Mouse (Mus musculus) kidney, postnatal 0 days (tissue): ENCODE measurements around the gene Nbea. TPM values are rescaled to one million over a fixed set of nuclear protein-coding genes. Genes with fewer than 3 reads are reported as not detected.
A peak's percentile ranks its signal among the peaks of the same experiment; 100 is the strongest.

Experiments used
- ATAC-seq: fragments of 200-750 bp; cut with Nextera tagmentation; replicated peaks from 2 replicates; pipeline ENCODE4 v1.8.0; 2017; ENCODE audit warnings: low read depth, moderate number of reproducible peaks, moderate TSS enrichment, moderate library complexity; ENCODE audit not compliant: low FRiP score
- DNase-seq: peaks from one replicate; pipeline ENCODE4 v3.0.0-alpha.2; 2016; ENCODE audit warnings: low spot score
- H3K27ac ChIP-seq: fragments of 300-500 bp; sonication (generic); 2 replicates; pipeline ENCODE4 v1.5.1; 2014; ENCODE audit warnings: mild to moderate bottlenecking
- H3K27me3 ChIP-seq: fragments of 300-500 bp; sonication (generic); 2 replicates; pipeline ENCODE4 v1.6.1; 2014; ENCODE audit warnings: low read length, mixed read lengths; ENCODE audit not compliant: insufficient read depth
- H3K36me3 ChIP-seq: fragments of 300-500 bp; sonication (generic); 2 replicates; pipeline ENCODE4 v1.6.1; 2014; ENCODE audit warnings: low read length, mixed read lengths; ENCODE audit not compliant: insufficient read depth
- H3K4me1 ChIP-seq: fragments of 300-500 bp; sonication (generic); replicated peaks from 2 replicates; pipeline ENCODE4 v1.6.1; 2014; ENCODE audit warnings: antibody characterized with exemption, low read length, mixed read lengths; ENCODE audit not compliant: insufficient read depth
- H3K4me2 ChIP-seq: fragments of 300-500 bp; sonication (generic); 2 replicates; pipeline ENCODE4 v1.6.1; 2014; ENCODE audit warnings: mild to moderate bottlenecking, low read length, moderate library complexity, mixed read lengths
- H3K4me3 ChIP-seq: fragments of 300-500 bp; sonication (generic); replicated peaks from 2 replicates; pipeline ENCODE4 v1.5.1; 2014; ENCODE audit warnings: low read depth, low read length
- H3K9ac ChIP-seq: fragments of 300-500 bp; sonication (generic); 2 replicates; pipeline ENCODE4 v1.6.1; 2014; ENCODE audit warnings: low read depth, low read length
- H3K9me3 ChIP-seq: fragments of 300-500 bp; sonication (generic); replicated peaks from 2 replicates; pipeline ENCODE4 v1.6.1; 2016; ENCODE audit warnings: low read length, inconsistent platforms, mixed read lengths
- CTCF ChIP-seq: IDR thresholded peaks from 2 replicates; pipeline ENCODE4 v1.5.1; 2016; ENCODE audit warnings: antibody characterized with exemption, low read depth, mild to moderate bottlenecking, moderate library complexity
- WGBS: fragments of 180-500 bp; shearing (Covaris S2); extraction: QIAGEN DNeasy Blood & Tissue Kit; methylation state at CpG from one replicate; pipeline ENCODE4 v1.1.7; 2014; 5-methylcytosine and 5-hydroxymethylcytosine counted together
- polyA plus RNA-seq: library from polyadenylated mRNA; unstranded; fragments of >200 nt; fragmentation: Nextera tagmentation; extraction: Ambion mirVana; gene quantifications from 2 replicates; pipeline ENCODE4 v1.2.1, GENCODE M21; 2015

The Nbea gene
- polyA plus RNA-seq, 1 experiment from 2014 or later: 8.6 TPM

DNA sequence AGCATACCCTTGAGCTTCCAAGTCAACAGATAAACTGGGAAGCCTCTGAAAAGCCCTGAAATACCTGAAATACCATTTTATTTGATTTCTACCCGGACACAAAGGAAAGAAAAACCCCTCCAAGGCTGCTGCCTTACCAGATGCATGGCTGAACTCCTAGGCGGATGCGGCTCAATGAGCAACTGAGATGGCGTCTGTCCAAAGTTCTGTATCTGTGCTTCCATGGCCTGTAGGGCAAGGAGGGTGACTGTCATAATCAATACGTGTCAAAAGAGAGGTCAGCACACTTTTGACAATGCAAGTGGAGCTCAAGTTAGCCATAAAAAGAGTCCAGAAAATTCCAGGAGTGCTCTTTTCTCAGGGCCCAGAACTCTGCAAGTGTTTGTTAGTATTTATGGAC lies 534.0 kb downstream of the Nbea start:
- H3K4me3 ChIP-seq: no peak overlapping the region
- no peaks in the 10 kb centered on the region for H3K27me3 ChIP-seq
- no peak for ATAC-seq
- H3K4me2 ChIP-seq: no peak overlapping the region
- no peaks in the 10 kb centered on the region for H3K36me3 ChIP-seq
- DNase-seq: peak; percentile 22
- no peaks in the 10 kb centered on the region for H3K9me3 ChIP-seq
- no peak overlapping the region for H3K27ac ChIP-seq
- WGBS: 50% methylated on average over 5 of the region's 5 CpGs
- no peak for TF ChIP-seq CTCF
- H3K4me1 ChIP-seq: no peaks in the 10 kb centered on the region
- H3K9ac ChIP-seq: no peak overlapping the region

DNA sequence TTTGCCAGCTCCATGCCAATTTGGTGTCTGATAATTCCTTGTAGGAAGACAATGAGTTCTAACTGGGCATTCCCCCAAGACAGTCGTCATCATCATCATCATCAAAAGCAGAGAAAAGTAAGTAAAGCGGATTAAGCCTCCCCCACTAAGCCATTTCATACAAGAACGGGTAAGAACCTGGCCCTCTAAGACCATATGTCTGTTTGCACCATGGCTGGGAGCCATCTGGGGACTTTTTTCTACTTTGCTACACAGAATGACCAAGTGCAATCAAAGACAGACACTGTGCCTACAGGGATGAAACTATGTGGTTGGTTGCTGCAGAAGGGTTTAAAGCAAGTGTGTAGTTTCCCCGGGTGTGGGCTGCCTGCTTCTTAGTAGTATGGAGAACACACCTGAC lies 535.2 kb downstream of the Nbea start:
- Histone ChIP-seq H3K36me3 (0 out of 2 replicates have a peak, but pooled peaks cover under 1% of the 10 kb centered on the region), H3K4me1 (no peaks in the 10 kb centered on the region), H3K9me3 (no peaks in the 10 kb centered on the region), H3K27me3 (no peaks in the 10 kb centered on the region), H3K27ac (no peak overlapping the region), H3K9ac (no peak overlapping the region), H3K4me2 (no peak overlapping the region), H3K4me3 (no peak overlapping the region)
- WGBS: 91% methylated on average over 4 of the region's 4 CpGs
- ATAC-seq (no peak), DNase-seq (no peak)
- no peak for TF ChIP-seq CTCF

DNA sequence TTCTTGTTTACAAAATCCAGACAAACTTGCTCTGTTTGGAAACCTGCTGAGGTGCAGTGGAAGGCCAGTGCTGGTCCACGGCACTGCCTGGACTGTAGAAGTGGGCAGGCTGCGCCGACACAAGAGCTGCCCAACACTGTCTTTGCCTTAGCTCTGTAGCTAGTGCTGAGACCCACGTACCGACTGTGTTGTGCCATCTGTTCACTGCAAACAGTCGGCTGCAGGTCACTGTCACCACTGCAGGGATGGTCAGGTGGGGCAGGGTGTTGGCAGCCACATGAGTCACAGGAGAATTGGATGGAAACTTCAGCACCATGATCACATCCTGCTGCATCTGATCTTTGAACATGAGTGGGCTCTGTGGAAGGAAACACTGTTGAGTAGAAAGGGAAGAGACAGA lies 536.3 kb downstream of the Nbea start:
- DNase-seq (no peak), ATAC-seq (no peak)
- H3K4me3 ChIP-seq: no peak overlapping the region
- H3K4me2 ChIP-seq: no peak overlapping the region
- no peaks in the 10 kb centered on the region for H3K27me3 ChIP-seq
- no peak for TF ChIP-seq CTCF
- H3K4me1 ChIP-seq: no peaks in the 10 kb centered on the region
- no peak overlapping the region for H3K27ac ChIP-seq
- 0 out of 2 replicates have a peak, but pooled peaks cover 3% of the 10 kb centered on the region for H3K36me3 ChIP-seq
- 88% methylated on average over 6 of the region's 6 CpGs for WGBS
- H3K9ac ChIP-seq: no peak overlapping the region
- H3K9me3 ChIP-seq: no peaks in the 10 kb centered on the region

DNA sequence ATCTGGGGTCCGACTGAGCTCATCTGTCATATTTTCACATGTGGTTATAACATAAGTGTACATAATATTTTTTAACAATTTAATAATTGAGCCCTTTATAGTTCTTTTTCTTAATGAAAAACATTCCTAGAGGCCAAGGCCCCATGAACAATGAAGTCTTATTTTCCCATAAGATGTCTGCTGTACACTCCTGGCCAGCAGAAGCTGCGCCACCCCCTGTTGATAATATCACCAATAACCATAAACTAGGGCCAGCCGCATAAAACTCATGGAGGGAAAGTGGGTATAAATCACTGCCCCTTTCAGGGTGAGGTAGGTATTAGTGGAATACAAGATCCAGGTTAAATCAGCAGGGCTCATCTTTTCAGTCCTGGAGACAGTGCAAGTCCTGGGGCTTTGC lies 537.1 kb downstream of the Nbea start:
- Histone ChIP-seq H3K4me1 (no peaks in the 10 kb centered on the region), H3K36me3 (0 out of 2 replicates have a peak, but pooled peaks cover 3% of the 10 kb centered on the region), H3K9ac (no peak overlapping the region), H3K4me3 (no peak overlapping the region), H3K9me3 (no peaks in the 10 kb centered on the region), H3K27ac (no peak overlapping the region), H3K4me2 (no peak overlapping the region), H3K27me3 (no peaks in the 10 kb centered on the region)
- no peak for DNase-seq
- no peak for TF ChIP-seq CTCF
- no peak for ATAC-seq
- 85% methylated on average over 3 of the region's 3 CpGs for whole genome bisulfite sequencing

DNA sequence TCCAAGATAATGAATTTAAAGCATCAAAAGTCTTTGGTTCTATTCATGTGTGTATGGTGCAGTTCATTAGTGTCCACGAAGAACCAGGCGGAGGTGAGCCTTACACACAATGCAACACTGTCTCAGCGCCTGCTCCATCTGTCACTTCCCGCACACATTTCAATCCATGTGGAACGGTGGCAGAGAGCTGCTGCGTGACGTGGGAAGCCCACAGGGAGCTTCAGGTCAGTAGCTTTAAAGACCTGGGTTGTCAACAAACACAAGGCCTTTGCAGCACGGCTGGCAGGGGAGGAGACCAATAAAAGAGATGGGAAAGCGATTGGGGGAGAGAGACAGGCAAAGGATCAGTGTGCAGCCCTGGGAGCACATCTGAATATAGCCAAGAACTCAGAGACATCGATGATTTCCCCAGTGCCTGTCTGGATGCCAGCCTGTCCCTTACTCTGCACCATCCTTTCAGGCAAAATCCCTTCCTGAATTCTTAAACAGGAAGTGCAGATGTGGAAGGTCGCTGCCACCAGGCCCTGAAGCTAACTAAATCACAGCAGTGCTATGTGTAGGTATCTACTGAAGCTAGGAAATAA lies 539.4 kb downstream of the Nbea start:
- H3K9me3 ChIP-seq: no peaks in the 10 kb centered on the region
- WGBS: 51% methylated on average over 11 of the region's 11 CpGs
- H3K27ac ChIP-seq: no peak overlapping the region
- no peak overlapping the region for H3K9ac ChIP-seq
- no peaks in the 10 kb centered on the region for H3K27me3 ChIP-seq
- DNase-seq (no peak), ATAC-seq (no peak)
- no peak for TF ChIP-seq CTCF
- no peak overlapping the region for H3K4me2 ChIP-seq
- H3K4me1 ChIP-seq: no peaks in the 10 kb centered on the region
- H3K36me3 ChIP-seq: 0 out of 2 replicates have a peak, but pooled peaks cover 3% of the 10 kb centered on the region
- H3K4me3 ChIP-seq: no peak overlapping the region

DNA sequence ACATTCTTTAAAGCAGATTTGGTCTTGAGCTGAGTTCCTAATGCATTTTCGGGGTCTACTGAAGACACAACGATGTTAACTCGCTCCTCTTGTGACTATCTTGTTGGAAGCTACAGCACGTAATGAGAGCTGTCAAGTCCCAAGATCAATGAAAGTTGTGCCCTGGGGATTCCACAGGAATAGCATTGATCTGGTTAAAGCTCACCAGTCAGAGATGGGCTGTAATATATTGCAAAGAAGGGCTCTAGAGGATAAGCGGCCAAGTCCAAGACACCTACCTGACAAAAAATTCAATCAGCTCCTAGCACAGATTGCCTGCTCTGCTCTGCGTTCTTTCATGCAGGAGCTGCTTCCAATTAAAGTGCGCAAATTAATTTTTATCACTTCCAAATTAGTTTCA lies 545.8 kb downstream of the Nbea start:
- no peak for DNase-seq
- no peak overlapping the region for H3K9ac ChIP-seq
- no peak overlapping the region for H3K4me3 ChIP-seq
- H3K27ac ChIP-seq: no peak overlapping the region
- no peak overlapping the region for H3K4me2 ChIP-seq
- H3K9me3 ChIP-seq: no peaks in the 10 kb centered on the region
- no peaks in the 10 kb centered on the region for H3K27me3 ChIP-seq
- TF ChIP-seq CTCF: no peak
- no peak for ATAC-seq
- no peaks in the 10 kb centered on the region for H3K36me3 ChIP-seq
- no peaks in the 10 kb centered on the region for H3K4me1 ChIP-seq
- 90% methylated on average over 7 of the region's 7 CpGs for WGBS

DNA sequence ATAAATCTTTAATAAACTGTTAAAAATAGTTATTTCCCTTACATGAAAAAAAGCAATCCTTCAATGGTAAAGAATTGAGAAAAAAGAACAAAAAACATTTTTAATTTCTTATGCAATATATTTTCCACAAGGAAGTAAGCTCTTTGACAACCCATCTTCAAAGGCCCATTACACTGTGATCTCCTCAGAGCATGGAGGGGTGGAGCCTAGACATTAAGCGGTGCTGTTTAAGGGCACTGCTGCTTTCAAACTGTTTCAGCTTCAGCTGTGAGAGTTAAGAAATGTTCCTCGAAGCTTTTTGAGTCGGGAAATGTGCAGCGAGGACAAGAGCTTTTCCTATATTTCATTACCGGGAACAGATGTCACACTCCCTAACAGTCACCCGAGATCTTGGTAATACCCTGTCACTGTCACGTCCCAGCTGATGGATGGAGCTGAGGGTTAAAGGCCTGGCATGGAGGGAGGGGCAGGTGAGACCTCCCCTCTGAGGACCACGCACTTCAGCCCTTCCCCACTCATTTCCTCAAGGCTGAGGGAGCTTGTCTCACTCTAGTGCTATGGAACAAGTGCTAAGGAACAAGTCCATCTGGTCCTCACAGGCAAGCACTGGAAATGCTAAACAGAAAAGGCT lies 547.8 kb downstream of the Nbea start:
- no peak overlapping the region for H3K27ac ChIP-seq
- no peaks in the 10 kb centered on the region for H3K9me3 ChIP-seq
- TF ChIP-seq CTCF: no peak
- WGBS: 18% methylated on average over 8 of the region's 8 CpGs
- no peak overlapping the region for H3K4me2 ChIP-seq
- peak; percentile 38 for DNase-seq
- no peak overlapping the region for H3K9ac ChIP-seq
- H3K4me1 ChIP-seq: no peaks in the 10 kb centered on the region
- H3K4me3 ChIP-seq: no peak overlapping the region
- H3K36me3 ChIP-seq: no peaks in the 10 kb centered on the region
- ATAC-seq: peak; percentile 65; the same call in 1 of the 2 replicates
- no peaks in the 10 kb centered on the region for H3K27me3 ChIP-seq
